Mouse (Mus musculus): ENCODE results near the gene Midn. TPM values are rescaled to one million over a fixed set of nuclear protein-coding genes. Genes with fewer than 3 reads are reported as not detected.

The Midn gene
- polyA plus RNA-seq, 1 experiment from 2014 or later, result 42.1 TPM

DNA sequence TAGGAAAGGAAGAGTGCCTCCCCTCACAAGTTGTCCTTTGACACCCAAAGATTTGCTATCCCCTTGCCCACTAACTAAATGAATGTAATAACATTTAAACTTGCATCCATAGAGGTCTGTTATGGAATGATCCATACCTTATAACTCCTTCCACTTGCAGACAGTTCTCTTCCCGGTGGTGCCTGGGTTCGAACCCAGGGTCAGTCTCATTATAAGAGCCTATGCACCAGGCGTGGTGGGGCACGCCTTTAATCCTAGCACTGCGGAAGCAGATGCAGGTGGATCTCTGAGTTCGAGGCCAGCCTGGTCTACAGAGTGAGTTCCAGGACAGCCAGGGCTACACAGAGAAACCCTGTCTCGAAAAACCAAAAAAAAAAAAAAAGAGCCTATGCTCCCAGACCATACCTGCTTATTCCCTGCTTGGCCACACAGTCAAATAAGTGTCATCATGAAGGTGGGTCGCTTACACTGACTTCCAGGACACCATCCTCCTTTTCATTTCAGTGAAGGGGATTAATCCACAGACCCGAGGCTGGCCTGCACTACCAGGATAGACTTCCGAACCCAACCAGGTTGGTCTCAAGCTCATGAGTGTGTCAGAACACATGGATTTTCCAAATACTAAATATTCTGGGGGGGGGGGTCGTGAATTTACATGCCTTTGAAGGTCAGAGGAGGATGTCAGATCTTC is 8.0 kb upstream of the Midn start:
- Histone ChIP-seq H3K9me3 (replicated peaks) (no peaks in the 10 kb centered on the region), H3K4me2 (replicated peaks) (no peak overlapping the region), H3K36me3 (peaks cover 33% of the 10 kb centered on the region), H3K9ac (no peak overlapping the region), H3K4me1 (peaks cover 51% of the 10 kb centered on the region), H3K4me3 (0 out of 2 replicates have a peak overlapping the region, but pooled peaks have one; percentile 72), H3K27ac (no peak overlapping the region), H3K27me3 (peaks cover 24% of the 10 kb centered on the region)
- no peak for ATAC-seq (ENCODE audit: low FRiP score)
- 74% methylated on average over 11 of the region's 11 CpGs for WGBS

GRCm38 (mm10) chr10:80140666-80141035 is 7.4 kb upstream of the Midn start, which contains the start of gene Cbarp:
Cbarp (minus strand) TSS chr10:80140835.
- Histone ChIP-seq H3K27me3 (peaks cover 19% of the 10 kb centered on the region), H3K27ac (peak within 1 kb of the TSS; percentile 96), H3K9ac (peak within 1 kb of the TSS; percentile 59), H3K4me1 (peaks cover 54% of the 10 kb centered on the region), H3K9me3 (replicated peaks) (no peaks in the 10 kb centered on the region), H3K4me2 (replicated peaks) (peak within 1 kb of the TSS; percentile 96), H3K4me3 (peak within 1 kb of the TSS; percentile 72), H3K36me3 (peaks cover 30% of the 10 kb centered on the region)
- no peak for ATAC-seq (ENCODE audit: low FRiP score)
- WGBS, result 77% methylated on average over 10 of the region's 10 CpGs

DNA sequence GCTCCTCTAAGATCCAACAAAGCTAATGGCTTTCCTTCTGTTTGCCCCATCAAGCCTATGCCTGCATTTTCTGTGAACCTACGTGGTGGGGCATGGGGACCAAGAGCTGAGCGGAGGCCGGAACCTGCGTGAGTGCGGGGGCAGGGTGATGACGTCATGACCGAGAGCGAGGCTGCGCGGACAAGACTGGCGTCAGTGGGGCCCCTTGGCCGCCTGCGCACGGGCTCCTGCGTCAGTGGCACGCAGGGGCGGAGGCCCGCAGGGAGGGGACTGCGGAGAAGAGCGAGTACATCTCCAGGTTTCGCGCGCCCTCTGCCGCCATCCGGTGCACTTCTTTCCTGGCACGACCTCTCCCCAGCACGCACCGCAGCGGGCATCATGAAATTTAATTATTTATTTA is 6.8 kb upstream of the Midn start:
- Histone ChIP-seq H3K36me3 (peaks cover 24% of the 10 kb centered on the region), H3K27ac (peak overlapping the region; percentile 89), H3K4me3 (peak overlapping the region; percentile 64), H3K9ac (peak overlapping the region; percentile 59), H3K4me1 (peaks cover 58% of the 10 kb centered on the region), H3K9me3 (replicated peaks) (no peaks in the 10 kb centered on the region), H3K4me2 (replicated peaks) (peak overlapping the region; percentile 89), H3K27me3 (peaks cover 13% of the 10 kb centered on the region)
- 0% methylated on average over 29 of the region's 29 CpGs for WGBS
- ATAC-seq (ENCODE audit: low FRiP score), result peak; percentile 39

DNA sequence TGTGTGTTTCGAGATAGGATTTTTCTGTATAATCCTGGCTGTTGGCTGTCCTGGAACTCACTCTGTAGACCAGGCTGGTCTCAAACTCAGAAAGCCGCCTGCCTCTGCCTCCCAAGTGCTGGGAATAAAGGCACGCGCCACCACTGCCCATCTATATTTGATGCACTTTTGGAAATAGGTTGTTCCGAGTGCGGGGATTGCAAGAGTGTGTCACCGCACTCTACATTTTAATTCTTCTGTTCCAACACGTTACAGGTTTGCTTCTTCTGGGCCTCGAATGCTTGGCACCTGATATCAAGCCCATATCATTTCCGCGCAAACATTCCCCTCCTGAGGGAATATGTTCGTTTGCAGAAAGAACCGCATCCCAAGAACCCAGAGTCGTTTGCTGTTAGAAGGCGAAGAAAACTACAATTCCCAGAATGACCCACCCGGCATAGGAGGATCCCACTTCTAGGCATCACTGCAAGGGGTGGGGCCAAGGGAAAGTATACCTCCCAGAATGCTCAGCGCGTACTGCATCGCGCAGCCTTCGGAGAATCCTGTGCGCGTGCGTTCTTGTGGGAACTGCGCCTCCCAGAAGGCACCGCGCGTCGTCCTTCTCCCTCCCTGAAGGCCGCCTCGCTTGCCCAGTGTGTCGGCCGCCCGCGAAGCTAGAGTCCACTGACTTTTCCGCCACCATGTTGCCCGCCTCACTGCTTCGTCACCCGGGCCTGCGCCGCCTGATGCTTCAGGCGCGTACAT is 6.1 kb upstream of the Midn start:
- peak; percentile 81 for ATAC-seq (ENCODE audit: low FRiP score)
- WGBS, result 1% methylated on average over 42 of the region's 43 CpGs
- Histone ChIP-seq H3K4me2 (replicated peaks) (peak overlapping the region; percentile 89), H3K9me3 (replicated peaks) (no peaks in the 10 kb centered on the region), H3K4me3 (peak overlapping the region; percentile 64), H3K4me1 (peaks cover 52% of the 10 kb centered on the region), H3K27ac (peak overlapping the region; percentile 89), H3K36me3 (peaks cover 20% of the 10 kb centered on the region), H3K9ac (peak overlapping the region; percentile 87), H3K27me3 (peaks cover 6% of the 10 kb centered on the region)

GRCm38 (mm10) chr10:80142530-80142925 is 5.5 kb upstream of the Midn start:
- Histone ChIP-seq H3K9ac (peak overlapping the region; percentile 87), H3K27me3 (peaks cover under 1% of the 10 kb centered on the region; the same call in 1 of the 2 replicates), H3K4me1 (peaks cover 52% of the 10 kb centered on the region), H3K36me3 (peaks cover 20% of the 10 kb centered on the region), H3K9me3 (replicated peaks) (no peaks in the 10 kb centered on the region), H3K27ac (peak overlapping the region; percentile 75), H3K4me3 (peak overlapping the region; percentile 64), H3K4me2 (replicated peaks) (peak overlapping the region; percentile 89)
- no peak; the same call in 1 of the 2 replicates for ATAC-seq (ENCODE audit: low FRiP score)
- under 1% methylated on average over 15 of the region's 15 CpGs for WGBS

DNA sequence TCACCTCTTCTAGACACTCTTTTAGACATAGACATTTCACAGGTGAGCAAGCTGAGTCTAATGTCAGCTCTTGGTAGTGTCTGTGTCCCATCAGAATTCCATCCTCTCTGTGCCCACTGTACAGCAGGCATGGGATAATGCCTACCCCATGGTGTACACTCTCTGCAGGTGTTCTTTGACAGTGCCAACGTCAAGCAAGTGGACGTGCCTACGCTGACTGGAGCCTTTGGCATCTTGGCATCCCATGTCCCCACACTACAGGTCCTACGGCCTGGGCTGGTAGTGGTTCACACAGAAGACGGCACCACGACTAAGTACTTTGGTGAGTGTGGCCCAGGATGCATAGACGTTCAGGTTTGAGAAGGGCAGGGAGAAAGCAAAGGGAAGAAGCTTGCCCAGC is 4.4 kb upstream of the Midn start:
- 92% methylated on average over 7 of the region's 7 CpGs for WGBS
- Histone ChIP-seq H3K9me3 (replicated peaks) (no peaks in the 10 kb centered on the region), H3K4me1 (peaks cover 46% of the 10 kb centered on the region), H3K4me3 (no peak overlapping the region), H3K36me3 (peaks cover 20% of the 10 kb centered on the region), H3K27ac (0 out of 2 replicates have a peak overlapping the region, but pooled peaks have one; percentile 4), H3K9ac (no peak overlapping the region), H3K27me3 (no peaks in the 10 kb centered on the region), H3K4me2 (replicated peaks) (no peak overlapping the region)
- ATAC-seq (ENCODE audit: low FRiP score), result no peak

DNA sequence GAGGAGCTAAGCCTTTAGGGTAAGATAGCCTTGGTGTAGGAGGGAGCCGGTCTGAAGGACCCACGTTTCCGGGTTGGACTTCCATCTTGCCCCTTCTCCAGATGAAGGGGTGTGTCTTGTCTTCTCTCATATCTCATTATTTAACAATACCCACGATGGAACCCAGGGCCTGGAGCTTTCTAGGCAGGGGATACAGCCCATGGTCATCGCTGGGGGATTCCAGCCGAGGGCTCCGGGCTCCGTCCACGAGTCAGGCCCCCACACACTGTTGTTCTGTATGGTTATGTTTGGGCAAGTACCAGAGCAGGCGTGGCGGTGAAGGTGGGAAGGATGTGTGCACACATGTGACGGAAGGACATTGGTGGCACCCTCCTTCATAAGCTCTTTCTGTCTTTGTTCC is 3.9 kb upstream of the Midn start:
- WGBS, result 93% methylated on average over 12 of the region's 12 CpGs
- no peak for ATAC-seq (ENCODE audit: low FRiP score)
- 0 out of 2 replicates have a peak overlapping the region, but pooled peaks have one; percentile 4 for H3K27ac ChIP-seq
- H3K36me3 ChIP-seq, result peaks cover 20% of the 10 kb centered on the region
- no peaks in the 10 kb centered on the region for H3K27me3 ChIP-seq
- H3K4me3 ChIP-seq, result no peak overlapping the region
- no peaks in the 10 kb centered on the region for H3K9me3 ChIP-seq (replicated peaks)
- no peak overlapping the region for H3K9ac ChIP-seq
- H3K4me2 ChIP-seq (replicated peaks), result no peak overlapping the region
- H3K4me1 ChIP-seq, result peaks cover 45% of the 10 kb centered on the region

GRCm38 (mm10) chr10:80144864-80145838 is 2.9 kb upstream of the Midn start:
- 71% methylated on average over 20 of the region's 20 CpGs for WGBS
- ATAC-seq (ENCODE audit: low FRiP score), result no peak
- Histone ChIP-seq H3K9ac (no peak overlapping the region), H3K4me2 (replicated peaks) (0 out of 2 replicates have a peak overlapping the region, but pooled peaks have one; percentile 0), H3K27ac (0 out of 2 replicates have a peak overlapping the region, but pooled peaks have one; percentile 31), H3K4me3 (0 out of 2 replicates have a peak overlapping the region, but pooled peaks have one; percentile 3), H3K9me3 (replicated peaks) (no peaks in the 10 kb centered on the region), H3K36me3 (peaks cover 20% of the 10 kb centered on the region), H3K27me3 (no peaks in the 10 kb centered on the region), H3K4me1 (peaks cover 40% of the 10 kb centered on the region)

- Histone ChIP-seq H3K27ac (0 out of 2 replicates have a peak overlapping the region, but pooled peaks have one; percentile 31), H3K27me3 (no peaks in the 10 kb centered on the region), H3K4me2 (replicated peaks) (no peak overlapping the region), H3K9ac (no peak overlapping the region), H3K9me3 (replicated peaks) (no peaks in the 10 kb centered on the region), H3K4me3 (0 out of 2 replicates have a peak overlapping the region, but pooled peaks have one; percentile 3), H3K4me1 (peaks cover 38% of the 10 kb centered on the region), H3K36me3 (peaks cover 20% of the 10 kb centered on the region)
- ATAC-seq (ENCODE audit: low FRiP score), result no peak
- WGBS, result 92% methylated on average over 6 of the region's 6 CpGs
Measured at GRCm38 (mm10) chr10:80145896-80146295, 2.2 kb upstream of the Midn start.

DNA sequence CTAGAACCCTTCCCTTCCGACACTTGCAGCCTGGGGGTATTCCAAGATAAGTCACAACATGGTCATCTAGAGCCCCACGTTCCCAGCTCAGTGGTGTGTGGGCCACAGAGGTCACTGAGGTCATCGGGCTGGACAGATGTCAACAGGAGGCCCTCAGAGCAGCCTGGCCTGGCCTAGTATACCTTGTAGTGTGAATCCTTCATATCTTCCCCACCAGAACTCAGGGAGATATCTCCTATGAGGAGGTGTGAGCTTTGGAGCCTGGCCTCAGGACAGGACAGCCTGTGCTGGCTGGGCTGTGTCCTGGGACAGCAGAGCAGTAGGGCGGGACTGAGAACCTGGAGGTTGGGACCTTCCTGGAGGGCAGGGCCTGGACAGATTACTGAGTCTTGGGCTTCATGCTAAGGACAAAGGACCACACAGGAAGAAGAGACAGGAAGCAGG is 1.5 kb upstream of the Midn start:
- H3K9ac ChIP-seq, result no peak overlapping the region
- H3K27ac ChIP-seq, result 0 out of 2 replicates have a peak overlapping the region, but pooled peaks have one; percentile 97
- no peak for ATAC-seq (ENCODE audit: low FRiP score)
- 75% methylated on average over 4 of the region's 4 CpGs for WGBS
- peaks cover 32% of the 10 kb centered on the region for H3K4me1 ChIP-seq
- H3K36me3 ChIP-seq, result peaks cover 27% of the 10 kb centered on the region
- H3K4me2 ChIP-seq (replicated peaks), result 0 out of 2 replicates have a peak overlapping the region, but pooled peaks have one; percentile 1
- H3K27me3 ChIP-seq, result no peaks in the 10 kb centered on the region
- no peak overlapping the region for H3K4me3 ChIP-seq
- no peaks in the 10 kb centered on the region for H3K9me3 ChIP-seq (replicated peaks)

DNA sequence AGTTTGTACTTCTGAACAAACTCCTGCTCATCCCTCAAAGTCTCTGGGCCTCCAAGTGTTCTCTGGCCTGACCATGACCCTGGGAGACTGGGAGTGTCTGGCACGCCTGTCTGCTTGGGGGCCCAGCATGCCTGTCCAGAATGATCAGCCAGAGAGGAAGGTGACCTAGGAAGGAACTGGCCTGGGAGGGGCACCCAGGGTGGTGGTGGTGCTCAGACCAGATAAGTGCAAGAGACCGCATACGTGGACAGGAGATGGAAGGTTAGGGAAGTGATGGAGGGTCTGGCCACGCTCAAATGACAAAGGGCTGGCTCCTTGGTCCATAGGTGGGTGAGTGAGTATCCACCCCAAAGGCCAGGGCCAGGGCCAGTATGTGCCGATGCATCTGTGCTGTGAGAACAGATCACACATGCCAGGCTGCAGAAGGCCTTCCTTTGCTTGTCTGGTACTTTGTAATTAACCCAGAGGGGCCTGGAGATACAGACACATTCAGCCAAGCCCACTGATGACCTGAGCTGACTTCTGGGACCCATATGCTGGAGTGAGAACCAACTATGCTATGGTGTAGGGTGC is 840 bp upstream of the Midn start:
- Histone ChIP-seq H3K36me3 (peaks cover 33% of the 10 kb centered on the region), H3K27ac (peak overlapping the region; percentile 97), H3K27me3 (no peaks in the 10 kb centered on the region), H3K9me3 (replicated peaks) (no peaks in the 10 kb centered on the region), H3K4me3 (peak overlapping the region; percentile 99), H3K9ac (peak overlapping the region; percentile 91; the same call in 1 of the 2 replicates), H3K4me1 (peaks cover 35% of the 10 kb centered on the region), H3K4me2 (replicated peaks) (peak overlapping the region; percentile 72)
- whole genome bisulfite sequencing, result 72% methylated on average over 5 of the region's 5 CpGs
- ATAC-seq (ENCODE audit: low FRiP score), result no peak
